Mouse (Mus musculus): Measurements from ENCODE around the gene Apol7e. TPM values are rescaled to one million over a fixed set of nuclear protein-coding genes. Genes with fewer than 3 reads are reported as not detected.
A peak's percentile ranks its signal among the peaks of the same experiment; 100 is the strongest.
"Not testable (repeated sequence)": the region's sequence is repeated elsewhere in the genome, so short reads cannot be mapped to it uniquely, and the experiment has no call there.

Gene Apol7e
- polyA plus RNA-seq, 1 experiment from 2014 or later = not detected

- DNase-seq (ENCODE audit: low spot score) (peak; percentile 34), ATAC-seq (peak; percentile 59; the same call in 1 of the 2 replicates)
- WGBS = 68% methylated on average over 9 of the region's 9 CpGs
- Histone ChIP-seq H3K4me3 (ENCODE audit: low read depth, low read length) (no peak overlapping the region), H3K4me1 (ENCODE audit: insufficient read depth, low read depth, low read length) (no peaks in the 10 kb centered on the region), H3K9me3 (ENCODE audit: low read length) (no peaks in the 10 kb centered on the region), H3K4me2 (replicated peaks; ENCODE audit: low read depth, low read length) (no peak overlapping the region), H3K27ac (ENCODE audit: low read length) (no peak overlapping the region), H3K9ac (replicated peaks; ENCODE audit: low read depth) (no peak overlapping the region), H3K27me3 (replicated peaks; ENCODE audit: insufficient read depth, low read length) (no peaks in the 10 kb centered on the region), H3K36me3 (ENCODE audit: insufficient read depth, low read length) (no peaks in the 10 kb centered on the region)
- TF ChIP-seq EP300 (IDR thresholded peaks at IDR 0.05) (no peak), CTCF (IDR thresholded peaks at IDR 0.05) (peak; percentile 66)
Observed at GRCm38 (mm10) chr15:77740511-77741297, 42.0 kb downstream of the Apol7e start.

- not testable (repeated sequence) for H3K4me2 ChIP-seq (replicated peaks; ENCODE audit: low read depth, low read length); H3K9me3 ChIP-seq (ENCODE audit: low read length); H3K27ac ChIP-seq (ENCODE audit: low read length); H3K27me3 ChIP-seq (replicated peaks; ENCODE audit: insufficient read depth, low read length); H3K4me1 ChIP-seq (ENCODE audit: insufficient read depth, low read depth, low read length); H3K36me3 ChIP-seq (ENCODE audit: insufficient read depth, low read length); ATAC-seq; H3K4me3 ChIP-seq (ENCODE audit: low read depth, low read length); DNase-seq (ENCODE audit: low spot score); H3K9ac ChIP-seq (replicated peaks; ENCODE audit: low read depth)
- 75% methylated on average over 6 of the region's 6 CpGs for WGBS
Observed at GRCm38 (mm10) chr15:77741556-77741955, 42.9 kb downstream of the Apol7e start.

DNA sequence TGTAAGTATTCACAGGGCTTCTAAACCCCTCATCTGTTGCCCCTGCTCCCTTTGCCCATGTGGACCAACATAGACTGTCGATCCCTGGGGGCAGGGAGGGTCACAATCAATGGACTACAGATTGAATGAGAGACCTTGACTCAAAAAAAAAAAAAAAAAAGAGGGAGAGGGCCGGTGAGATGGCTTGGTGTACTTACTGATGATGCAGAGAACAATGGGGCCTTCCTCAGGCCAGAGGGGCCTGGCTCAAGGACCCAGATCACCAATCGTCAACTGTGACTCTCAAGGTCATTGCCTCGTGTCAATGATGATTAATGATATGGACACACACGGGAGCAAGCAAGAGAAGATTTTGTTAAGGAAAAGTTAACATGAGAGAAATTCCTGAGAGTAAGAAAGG is 46.0 kb downstream of the Apol7e start:
- Histone ChIP-seq H3K4me1 (ENCODE audit: insufficient read depth, low read depth, low read length) (no peaks in the 10 kb centered on the region), H3K9me3 (ENCODE audit: low read length) (no peaks in the 10 kb centered on the region), H3K27me3 (replicated peaks; ENCODE audit: insufficient read depth, low read length) (no peaks in the 10 kb centered on the region), H3K36me3 (ENCODE audit: insufficient read depth, low read length) (no peaks in the 10 kb centered on the region), H3K4me3 (ENCODE audit: low read depth, low read length) (no peak overlapping the region), H3K9ac (replicated peaks; ENCODE audit: low read depth) (no peak overlapping the region), H3K4me2 (replicated peaks; ENCODE audit: low read depth, low read length) (no peak overlapping the region), H3K27ac (ENCODE audit: low read length) (no peak overlapping the region)
- no peak for TF ChIP-seq CTCF (IDR thresholded peaks at IDR 0.05)
- TF ChIP-seq EP300 (IDR thresholded peaks at IDR 0.05) = no peak
- no peak for ATAC-seq
- DNase-seq (ENCODE audit: low spot score) = no peak
- WGBS = 19% methylated on average over 5 of the region's 5 CpGs

GRCm38 (mm10) chr15:77745081-77745480 is 46.4 kb downstream of the Apol7e start:
- Histone ChIP-seq H3K4me1 (ENCODE audit: insufficient read depth, low read depth, low read length) (no peaks in the 10 kb centered on the region), H3K36me3 (ENCODE audit: insufficient read depth, low read length) (no peaks in the 10 kb centered on the region), H3K4me2 (replicated peaks; ENCODE audit: low read depth, low read length) (no peak overlapping the region), H3K9ac (replicated peaks; ENCODE audit: low read depth) (no peak overlapping the region), H3K27ac (ENCODE audit: low read length) (no peak overlapping the region), H3K4me3 (ENCODE audit: low read depth, low read length) (no peak overlapping the region), H3K27me3 (replicated peaks; ENCODE audit: insufficient read depth, low read length) (no peaks in the 10 kb centered on the region), H3K9me3 (ENCODE audit: low read length) (no peaks in the 10 kb centered on the region)
- no peak for TF ChIP-seq EP300 (IDR thresholded peaks at IDR 0.05)
- TF ChIP-seq CTCF (IDR thresholded peaks at IDR 0.05) = no peak
- ATAC-seq (no peak), DNase-seq (ENCODE audit: low spot score) (no peak)

GRCm38 (mm10) chr15:77746326-77746725 is 47.7 kb downstream of the Apol7e start:
- H3K9ac ChIP-seq (replicated peaks; ENCODE audit: low read depth) = no peak overlapping the region
- 81% methylated on average over 1 of the region's 1 CpGs for WGBS
- TF ChIP-seq CTCF (IDR thresholded peaks at IDR 0.05) (no peak), EP300 (IDR thresholded peaks at IDR 0.05) (no peak)

DNA sequence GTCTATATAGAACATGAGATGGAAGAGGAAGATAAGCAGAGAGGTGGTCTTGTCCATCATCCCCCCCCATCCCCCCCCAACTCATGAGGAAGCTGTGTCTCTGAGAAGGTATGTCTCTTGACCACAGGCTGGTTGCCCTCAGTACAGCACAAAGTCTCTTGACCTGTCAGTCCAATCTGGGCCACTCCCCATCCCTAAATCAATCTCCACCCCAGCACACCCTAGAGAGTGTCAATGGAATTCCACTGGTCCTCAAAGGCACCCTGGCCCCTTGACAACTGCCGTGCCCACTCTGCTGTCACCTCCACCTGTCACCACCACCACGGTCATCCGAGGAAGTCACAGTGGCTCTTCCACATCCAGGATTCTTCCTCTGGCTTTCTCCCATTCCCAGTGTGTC is 49.8 kb downstream of the Apol7e start:
- Histone ChIP-seq H3K27me3 (replicated peaks; ENCODE audit: insufficient read depth, low read length) (no peaks in the 10 kb centered on the region), H3K9ac (replicated peaks; ENCODE audit: low read depth) (no peak overlapping the region), H3K4me2 (replicated peaks; ENCODE audit: low read depth, low read length) (no peak overlapping the region), H3K4me1 (ENCODE audit: insufficient read depth, low read depth, low read length) (no peaks in the 10 kb centered on the region), H3K4me3 (ENCODE audit: low read depth, low read length) (no peak overlapping the region), H3K9me3 (ENCODE audit: low read length) (no peaks in the 10 kb centered on the region), H3K36me3 (ENCODE audit: insufficient read depth, low read length) (no peaks in the 10 kb centered on the region), H3K27ac (ENCODE audit: low read length) (no peak overlapping the region)
- no peak for TF ChIP-seq CTCF (IDR thresholded peaks at IDR 0.05)
- ATAC-seq = no peak
- DNase-seq (ENCODE audit: low spot score) = no peak
- 62% methylated on average over 3 of the region's 3 CpGs for WGBS

More at GRCm38 (mm10) chr15:77746326-77746725, 47.7 kb downstream of the Apol7e start:
- Histone ChIP-seq H3K27ac (ENCODE audit: low read length) (no peak overlapping the region), H3K4me3 (ENCODE audit: low read depth, low read length) (no peak overlapping the region), H3K4me2 (replicated peaks; ENCODE audit: low read depth, low read length) (no peak overlapping the region), H3K27me3 (replicated peaks; ENCODE audit: insufficient read depth, low read length) (no peaks in the 10 kb centered on the region), H3K36me3 (ENCODE audit: insufficient read depth, low read length) (no peaks in the 10 kb centered on the region), H3K4me1 (ENCODE audit: insufficient read depth, low read depth, low read length) (no peaks in the 10 kb centered on the region), H3K9me3 (ENCODE audit: low read length) (no peaks in the 10 kb centered on the region)
- no peak for ATAC-seq
- DNase-seq (ENCODE audit: low spot score) = no peak

All from lung, postnatal 0 days (tissue).